Mouse (Mus musculus): ENCODE data around the gene Tubb4b.

GRCm38 (mm10) chr2:25211121-25211670 lies 13.3 kb downstream of the Tubb4b start, which contains the start of gene Nelfb:
- TF ChIP-seq POLR2A (IDR thresholded peaks at IDR 0.05; ENCODE audit: control insufficient read depth, low read depth, low read length): peak; percentile 81
- TF ChIP-seq CTCF (IDR thresholded peaks at IDR 0.05; ENCODE audit: control insufficient read depth, insufficient read depth, insufficient replicate concordance, low read depth, low read length): no peak

Data from testis, adult 2 months (tissue).